In genomic region chr9:107593101-107593976, GRCm38 (mm10) we compare ENCODE assay signal across 11 mouse cellular contexts. TPM values are rescaled to one million over a fixed set of nuclear protein-coding genes. Genes with fewer than 3 reads are reported as not detected.
DNase-seq lines count a peak whose midpoint lies in the region; ATAC-seq and TF ChIP-seq lines count a peak whose summit lies in the region.
"Had no signal": no experiment of that assay in that cellular context is flagged by ENCODE, and none has a peak within 500 bp of the region (broad histone marks: within the 10 kb centered on the region; RNA-seq: fewer than 3 reads in every experiment).

No protein-coding gene starts in this region.

- no peak for TF ChIP-seq CTCF in stomach, postnatal 0 days (IDR thresholded peaks at IDR 0.05; ENCODE audit: low read depth)

- H3K4me3 ChIP-seq in hindbrain, embryonic 14.5 days (replicated peaks; ENCODE audit: low read length): no peak overlapping the region
- no peak overlapping the region for H3K4me3 ChIP-seq in hindbrain, embryonic 10.5 days
- no peak overlapping the region for H3K4me3 ChIP-seq in stomach, embryonic 16.5 days (replicated peaks; ENCODE audit: low read length)
- H3K4me3 ChIP-seq in stomach, postnatal 0 days (ENCODE audit: low read depth, low read length): no peak overlapping the region
- 0 out of 2 replicates have a peak overlapping the region, but pooled peaks have one; percentile 9 for H3K4me3 ChIP-seq in heart, embryonic 10.5 days
- H3K4me3 ChIP-seq: limb, embryonic 12.5 days had no signal

- H3K4me1 ChIP-seq in hindbrain, embryonic 14.5 days (replicated peaks; ENCODE audit: control insufficient read depth, insufficient read depth, low read length): peaks cover 4% of the 10 kb centered on the region
- peaks cover 34% of the 10 kb centered on the region for H3K4me1 ChIP-seq in hindbrain, embryonic 10.5 days (replicated peaks)
- H3K4me1 ChIP-seq in stomach, embryonic 16.5 days (ENCODE audit: control insufficient read depth, insufficient read depth, low read length): peaks cover 21% of the 10 kb centered on the region
- peaks cover 2% of the 10 kb centered on the region for H3K4me1 ChIP-seq in stomach, postnatal 0 days (replicated peaks; ENCODE audit: control insufficient read depth, insufficient read depth)
- peaks cover 57% of the 10 kb centered on the region for H3K4me1 ChIP-seq in heart, embryonic 10.5 days

- 75% methylated on average over 11 of the region's 11 CpGs for WGBS in hindbrain, embryonic 14.5 days
- WGBS in hindbrain, embryonic 10.5 days: 83% methylated on average over 11 of the region's 11 CpGs
- whole genome bisulfite sequencing in stomach, embryonic 16.5 days: 83% methylated on average over 11 of the region's 11 CpGs
- WGBS in stomach, postnatal 0 days: 78% methylated on average over 11 of the region's 11 CpGs
- 82% methylated on average over 11 of the region's 11 CpGs for WGBS in heart, embryonic 10.5 days

- no peak overlapping the region for H3K4me2 ChIP-seq in hindbrain, embryonic 14.5 days (replicated peaks)
- no peak overlapping the region for H3K4me2 ChIP-seq in stomach, embryonic 16.5 days (ENCODE audit: low read depth, low read length)
- H3K4me2 ChIP-seq in stomach, postnatal 0 days (replicated peaks; ENCODE audit: low read depth): no peak overlapping the region
- H3K4me2 ChIP-seq: limb, embryonic 12.5 days had no signal

- no peak overlapping the region for H3K9ac ChIP-seq in hindbrain, embryonic 14.5 days
- peak overlapping the region; percentile 5; the same call in 1 of the 2 replicates for H3K9ac ChIP-seq in stomach, embryonic 16.5 days (ENCODE audit: low read length)
- H3K9ac ChIP-seq in stomach, postnatal 0 days (ENCODE audit: low read length): no peak overlapping the region
- H3K9ac ChIP-seq: limb, embryonic 12.5 days had no signal

- no peaks in the 10 kb centered on the region for H3K27me3 ChIP-seq in hindbrain, embryonic 14.5 days (ENCODE audit: control insufficient read depth, insufficient read depth, low read length)
- no peaks in the 10 kb centered on the region for H3K27me3 ChIP-seq in hindbrain, embryonic 10.5 days (ENCODE audit: insufficient read depth, poor library complexity, severe bottlenecking)
- no peaks in the 10 kb centered on the region for H3K27me3 ChIP-seq in stomach, embryonic 16.5 days (ENCODE audit: control insufficient read depth, insufficient read depth, low read length)
- H3K27me3 ChIP-seq in stomach, postnatal 0 days (ENCODE audit: control insufficient read depth, insufficient read depth, low read length): no peaks in the 10 kb centered on the region
- H3K27me3 ChIP-seq in heart, embryonic 10.5 days (ENCODE audit: insufficient read depth, poor library complexity, severe bottlenecking): peaks cover 7% of the 10 kb centered on the region; the same call in 1 of the 2 replicates
- H3K27me3 ChIP-seq: CH12.LX; limb, embryonic 12.5 days had no signal

- no peak for DNase-seq in hindbrain, embryonic 14.5 days (ENCODE audit: low spot score)
- DNase-seq in hindbrain, embryonic 10.5 days (ENCODE audit: low spot score): no peak
- no peak for DNase-seq in stomach, postnatal 0 days (ENCODE audit: low spot score)
- DNase-seq in heart, embryonic 10.5 days (ENCODE audit: low spot score): no peak
- DNase-seq in yolk sac, embryonic 10.5 days (ENCODE audit: low spot score): no peak
- no peak for DNase-seq in urinary bladder, postnatal 14 days (ENCODE audit: low spot score)
- no peak for DNase-seq in adrenal gland, postnatal 4 days (ENCODE audit: low spot score in 2 of 2)

- H3K27ac ChIP-seq in hindbrain, embryonic 14.5 days: 0 out of 2 replicates have a peak overlapping the region, but pooled peaks have one; percentile 38
- H3K27ac ChIP-seq in hindbrain, embryonic 10.5 days: no peak overlapping the region
- no peak overlapping the region for H3K27ac ChIP-seq in stomach, embryonic 16.5 days (ENCODE audit: low read length)
- no peak overlapping the region for H3K27ac ChIP-seq in stomach, postnatal 0 days (replicated peaks)
- peak overlapping the region; percentile 42; the same call in 1 of the 2 replicates for H3K27ac ChIP-seq in heart, embryonic 10.5 days
- H3K27ac ChIP-seq: limb, embryonic 12.5 days had no signal

- peaks cover 36% of the 10 kb centered on the region for H3K36me3 ChIP-seq in hindbrain, embryonic 14.5 days (replicated peaks; ENCODE audit: control insufficient read depth, insufficient read depth)
- peaks cover 58% of the 10 kb centered on the region for H3K36me3 ChIP-seq in hindbrain, embryonic 10.5 days
- H3K36me3 ChIP-seq in stomach, embryonic 16.5 days (ENCODE audit: control insufficient read depth, insufficient read depth, low read length): peaks cover 22% of the 10 kb centered on the region
- H3K36me3 ChIP-seq in stomach, postnatal 0 days (ENCODE audit: control insufficient read depth, insufficient read depth, low read length): peaks cover 30% of the 10 kb centered on the region
- H3K36me3 ChIP-seq in heart, embryonic 10.5 days: peaks cover 62% of the 10 kb centered on the region

- no peak for ATAC-seq in hindbrain, embryonic 14.5 days (ENCODE audit: low FRiP score)
- no peak for ATAC-seq in stomach, embryonic 16.5 days (ENCODE audit: insufficient read depth, low FRiP score)
- no peak for ATAC-seq in stomach, postnatal 0 days (ENCODE audit: low FRiP score, low TSS enrichment)

- TF ChIP-seq EP300 in stomach, postnatal 0 days (optimal IDR thresholded peaks at IDR 0.05): no peak

- H3K9me3 ChIP-seq in hindbrain, embryonic 14.5 days (ENCODE audit: control insufficient read depth, low read length): no peaks in the 10 kb centered on the region
- H3K9me3 ChIP-seq in hindbrain, embryonic 10.5 days: no peaks in the 10 kb centered on the region
- H3K9me3 ChIP-seq in stomach, embryonic 16.5 days (replicated peaks; ENCODE audit: control insufficient read depth, low read length): no peaks in the 10 kb centered on the region
- no peaks in the 10 kb centered on the region for H3K9me3 ChIP-seq in stomach, postnatal 0 days (ENCODE audit: control insufficient read depth, low read length)
- no peaks in the 10 kb centered on the region for H3K9me3 ChIP-seq in heart, embryonic 10.5 days
- H3K9me3 ChIP-seq: limb, embryonic 12.5 days had no signal

RNA-seq across cellular contexts. Expression of gene Ifrd2, which starts 5.9 kb away (rescaled TPM):
- polyA plus RNA-seq in hindbrain, embryonic 14.5 days (2014; fragmentation: Nextera tagmentation; extraction: Ambion mirVana): 11.2 and 16.5 TPM in 2 replicates
- 41.1 and 54.1 TPM in 2 replicates for polyA plus RNA-seq in hindbrain, embryonic 10.5 days (2016; fragmentation: Nextera tagmentation; extraction: Ambion mirVana)
- polyA plus RNA-seq in stomach, embryonic 16.5 days (2015; fragmentation: Nextera tagmentation; extraction: Ambion mirVana): 62.0 and 77.7 TPM in 2 replicates
- 35.5 and 42.7 TPM in 2 replicates for polyA plus RNA-seq in stomach, postnatal 0 days (2015; fragmentation: Nextera tagmentation; extraction: Ambion mirVana)
- 58.0 and 62.8 TPM in 2 replicates for polyA plus RNA-seq in heart, embryonic 10.5 days (2016; fragmentation: Nextera tagmentation; extraction: Ambion mirVana)
- 10 to 100 TPM; 40.9 to 41.4 TPM for total RNA-seq in adrenal gland, postnatal 4 days (2021)

RNA-seq across cellular contexts. Expression of gene Hyal3, which starts 12.7 kb away (rescaled TPM):
- 0.96 and 1.2 TPM in 2 replicates for polyA plus RNA-seq in hindbrain, embryonic 14.5 days (2014; fragmentation: Nextera tagmentation; extraction: Ambion mirVana)
- polyA plus RNA-seq in hindbrain, embryonic 10.5 days (2016; fragmentation: Nextera tagmentation; extraction: Ambion mirVana): 0.41 and 0.77 TPM in 2 replicates
- 1.4 and 1.9 TPM in 2 replicates for polyA plus RNA-seq in stomach, embryonic 16.5 days (2015; fragmentation: Nextera tagmentation; extraction: Ambion mirVana)
- 1.3 and 1.4 TPM in 2 replicates for polyA plus RNA-seq in stomach, postnatal 0 days (2015; fragmentation: Nextera tagmentation; extraction: Ambion mirVana)
- 0.36 and 0.70 TPM in 2 replicates for polyA plus RNA-seq in heart, embryonic 10.5 days (2016; fragmentation: Nextera tagmentation; extraction: Ambion mirVana)
- total RNA-seq in adrenal gland, postnatal 4 days (2021): 1 to 10 TPM; 2.7 to 2.9 TPM

RNA-seq across cellular contexts. Expression of gene Naa80, which starts 14.7 kb away (rescaled TPM):
- 14.4 and 16.4 TPM in 2 replicates for polyA plus RNA-seq in hindbrain, embryonic 14.5 days (2014; fragmentation: Nextera tagmentation; extraction: Ambion mirVana)
- 19.2 and 20.8 TPM in 2 replicates for polyA plus RNA-seq in hindbrain, embryonic 10.5 days (2016; fragmentation: Nextera tagmentation; extraction: Ambion mirVana)
- 17.4 and 20.4 TPM in 2 replicates for polyA plus RNA-seq in stomach, embryonic 16.5 days (2015; fragmentation: Nextera tagmentation; extraction: Ambion mirVana)
- 13.3 and 14.7 TPM in 2 replicates for polyA plus RNA-seq in stomach, postnatal 0 days (2015; fragmentation: Nextera tagmentation; extraction: Ambion mirVana)
- 14.8 and 15.3 TPM in 2 replicates for polyA plus RNA-seq in heart, embryonic 10.5 days (2016; fragmentation: Nextera tagmentation; extraction: Ambion mirVana)
- 10 to 100 TPM; 17.4 to 18.0 TPM for total RNA-seq in adrenal gland, postnatal 4 days (2021)

RNA-seq across cellular contexts. Expression of gene Sema3b, which starts 15.7 kb away (rescaled TPM):
- 4.2 and 4.5 TPM in 2 replicates for polyA plus RNA-seq in hindbrain, embryonic 14.5 days (2014; fragmentation: Nextera tagmentation; extraction: Ambion mirVana)
- 3.9 and 5.2 TPM in 2 replicates for polyA plus RNA-seq in hindbrain, embryonic 10.5 days (2016; fragmentation: Nextera tagmentation; extraction: Ambion mirVana)
- polyA plus RNA-seq in stomach, embryonic 16.5 days (2015; fragmentation: Nextera tagmentation; extraction: Ambion mirVana): 14.9 and 16.3 TPM in 2 replicates
- polyA plus RNA-seq in stomach, postnatal 0 days (2015; fragmentation: Nextera tagmentation; extraction: Ambion mirVana): 16.3 and 19.1 TPM in 2 replicates
- 4.9 and 8.2 TPM in 2 replicates for polyA plus RNA-seq in heart, embryonic 10.5 days (2016; fragmentation: Nextera tagmentation; extraction: Ambion mirVana)
- total RNA-seq in adrenal gland, postnatal 4 days (2021): 10 to 100 TPM; 16.9 to 19.4 TPM
- total RNA-seq: megakaryocyte progenitor cell, adult 5-6 weeks had no signal

RNA-seq across cellular contexts. Expression of gene Hyal1, which starts 16.6 kb away (rescaled TPM):
- polyA plus RNA-seq in hindbrain, embryonic 14.5 days (2014; fragmentation: Nextera tagmentation; extraction: Ambion mirVana): 3.1 and 4.9 TPM in 2 replicates
- polyA plus RNA-seq in hindbrain, embryonic 10.5 days (2016; fragmentation: Nextera tagmentation; extraction: Ambion mirVana): 6.6 and 8.4 TPM in 2 replicates
- polyA plus RNA-seq in stomach, embryonic 16.5 days (2015; fragmentation: Nextera tagmentation; extraction: Ambion mirVana): 14.9 and 16.8 TPM in 2 replicates
- polyA plus RNA-seq in stomach, postnatal 0 days (2015; fragmentation: Nextera tagmentation; extraction: Ambion mirVana): 7.2 and 8.0 TPM in 2 replicates
- 4.9 and 6.8 TPM in 2 replicates for polyA plus RNA-seq in heart, embryonic 10.5 days (2016; fragmentation: Nextera tagmentation; extraction: Ambion mirVana)
- 1 to 10 TPM; 5.1 to 5.4 TPM for total RNA-seq in adrenal gland, postnatal 4 days (2021)

Comparison
In these comparisons a context has a peak if more than half of its experiments do, and no peak if none do; other contexts are left out.
1. H3K27ac ChIP-seq: peak in hindbrain, embryonic 14.5 days (single experiment) and heart, embryonic 10.5 days (single experiment); none in hindbrain, embryonic 10.5 days (single experiment), stomach, embryonic 16.5 days (single experiment) and stomach, postnatal 0 days (single experiment).